Mouse (Mus musculus) urinary bladder, postnatal 14 days (tissue): ENCODE measurements around the gene Kazn.

ENCODE experiments used
- DNase-seq: peaks from one replicate; pipeline ENCODE4 v3.0.0; 2021; ENCODE audit warnings: low spot score

The Kazn gene

GRCm38 (mm10) chr4:142163862-142164261 lies 75.3 kb downstream of the Kazn start:
- no peak for DNase-seq

GRCm38 (mm10) chr4:142162729-142163128 lies 76.5 kb downstream of the Kazn start:
- DNase-seq, result peak; percentile 47

- no peak for DNase-seq
Measured at GRCm38 (mm10) chr4:142162102-142162501, 77.1 kb downstream of the Kazn start.

- peak; percentile 48 for DNase-seq
Measured at GRCm38 (mm10) chr4:142160041-142160440, 79.2 kb downstream of the Kazn start.

- DNase-seq, result no peak
Measured at GRCm38 (mm10) chr4:142156506-142156905, 82.7 kb downstream of the Kazn start.

- DNase-seq, result no peak
Measured at GRCm38 (mm10) chr4:142154246-142154645, 85.0 kb downstream of the Kazn start.

- peak; percentile 89 for DNase-seq
Measured at GRCm38 (mm10) chr4:142153526-142153925, 85.7 kb downstream of the Kazn start.

- no peak for DNase-seq
Measured at GRCm38 (mm10) chr4:142152733-142153422, 86.3 kb downstream of the Kazn start.

GRCm38 (mm10) chr4:142150086-142150485 lies 89.1 kb downstream of the Kazn start:
- no peak for DNase-seq

- DNase-seq, result no peak
Measured at GRCm38 (mm10) chr4:142149202-142149601, 90.0 kb downstream of the Kazn start.

- no peak for DNase-seq
Measured at GRCm38 (mm10) chr4:142147671-142148070, 91.5 kb downstream of the Kazn start.

GRCm38 (mm10) chr4:142144096-142144495 lies 95.1 kb downstream of the Kazn start:
- DNase-seq, result no peak

GRCm38 (mm10) chr4:142143290-142143689 lies 95.9 kb downstream of the Kazn start:
- DNase-seq, result no peak

- DNase-seq, result no peak
Measured at GRCm38 (mm10) chr4:142139729-142140128, 99.5 kb downstream of the Kazn start.

- DNase-seq, result no peak
Measured at GRCm38 (mm10) chr4:142138356-142139099, 100.7 kb downstream of the Kazn start.

- DNase-seq, result no peak
Measured at GRCm38 (mm10) chr4:142136766-142137503, 102.3 kb downstream of the Kazn start.

- DNase-seq, result no peak
Measured at GRCm38 (mm10) chr4:142135515-142135914, 103.7 kb downstream of the Kazn start.

- DNase-seq, result no peak
Measured at GRCm38 (mm10) chr4:142130162-142130561, 109.0 kb downstream of the Kazn start.

GRCm38 (mm10) chr4:142127275-142127788 lies 111.9 kb downstream of the Kazn start:
- DNase-seq, result no peak

- DNase-seq, result no peak
Measured at GRCm38 (mm10) chr4:142126641-142127274, 112.4 kb downstream of the Kazn start.

GRCm38 (mm10) chr4:142121164-142121563 lies 118.0 kb downstream of the Kazn start:
- no peak for DNase-seq

GRCm38 (mm10) chr4:142118522-142118921 lies 120.7 kb downstream of the Kazn start:
- DNase-seq, result no peak
